Mouse (Mus musculus): Measurements from ENCODE around the gene Stx16. TPM values are rescaled to one million over a fixed set of nuclear protein-coding genes. Genes with fewer than 3 reads are reported as not detected.

Gene Stx16
- polyA plus RNA-seq, 1 experiment from 2014 or later = 6.2 TPM

- no peak overlapping the region for H3K4me2 ChIP-seq (ENCODE audit: low read length)
- no peak overlapping the region for H3K9ac ChIP-seq (ENCODE audit: low read depth, low read length)
- no peak overlapping the region for H3K4me3 ChIP-seq (replicated peaks; ENCODE audit: low read depth, low read length)
- peaks cover 11% of the 10 kb centered on the region for H3K4me1 ChIP-seq (replicated peaks; ENCODE audit: insufficient read depth, low read length)
- no peaks in the 10 kb centered on the region for H3K9me3 ChIP-seq (replicated peaks; ENCODE audit: low read length)
- no peaks in the 10 kb centered on the region for H3K27me3 ChIP-seq (ENCODE audit: insufficient read depth, low read length)
- TF ChIP-seq CTCF (IDR thresholded peaks at IDR 0.05; ENCODE audit: low read depth) = no peak
- no peaks in the 10 kb centered on the region for H3K36me3 ChIP-seq (ENCODE audit: insufficient read depth, low read length)
- ATAC-seq (replicated peaks; ENCODE audit: low FRiP score, low read depth) (no peak), DNase-seq (ENCODE audit: low spot score) (peak; percentile 59)
- whole genome bisulfite sequencing = 54% methylated on average over 3 of the region's 3 CpGs
- no peak overlapping the region for H3K27ac ChIP-seq
Observed at GRCm38 (mm10) chr2:174082380-174082918, 6.3 kb downstream of the Stx16 start.

GRCm38 (mm10) chr2:174095086-174095485, 19.0 kb downstream of the Stx16 start:
- no peak for TF ChIP-seq CTCF (IDR thresholded peaks at IDR 0.05; ENCODE audit: low read depth)
- Histone ChIP-seq H3K9ac (ENCODE audit: low read depth, low read length) (no peak overlapping the region), H3K4me3 (replicated peaks; ENCODE audit: low read depth, low read length) (no peak overlapping the region), H3K4me2 (ENCODE audit: low read length) (no peak overlapping the region), H3K36me3 (ENCODE audit: insufficient read depth, low read length) (peaks cover 25% of the 10 kb centered on the region; the same call in 1 of the 2 replicates), H3K27ac (no peak overlapping the region), H3K4me1 (replicated peaks; ENCODE audit: insufficient read depth, low read length) (no peaks in the 10 kb centered on the region), H3K9me3 (replicated peaks; ENCODE audit: low read length) (no peaks in the 10 kb centered on the region), H3K27me3 (ENCODE audit: insufficient read depth, low read length) (no peaks in the 10 kb centered on the region)
- WGBS = 93% methylated on average over 3 of the region's 3 CpGs
- DNase-seq (ENCODE audit: low spot score) (no peak), ATAC-seq (replicated peaks; ENCODE audit: low FRiP score, low read depth) (no peak)

GRCm38 (mm10) chr2:174102399-174102798, 26.3 kb downstream of the Stx16 start:
- Histone ChIP-seq H3K9me3 (replicated peaks; ENCODE audit: low read length) (no peaks in the 10 kb centered on the region), H3K4me2 (ENCODE audit: low read length) (no peak overlapping the region), H3K27me3 (ENCODE audit: insufficient read depth, low read length) (no peaks in the 10 kb centered on the region), H3K9ac (ENCODE audit: low read depth, low read length) (no peak overlapping the region), H3K4me1 (replicated peaks; ENCODE audit: insufficient read depth, low read length) (no peaks in the 10 kb centered on the region), H3K4me3 (replicated peaks; ENCODE audit: low read depth, low read length) (no peak overlapping the region), H3K36me3 (ENCODE audit: insufficient read depth, low read length) (no peaks in the 10 kb centered on the region), H3K27ac (peak overlapping the region; percentile 51; the same call in 1 of the 2 replicates)
- DNase-seq (ENCODE audit: low spot score) (no peak), ATAC-seq (replicated peaks; ENCODE audit: low FRiP score, low read depth) (0 out of 2 replicates have a peak, but pooled peaks have one; percentile 12)
- whole genome bisulfite sequencing = 43% methylated on average over 7 of the region's 7 CpGs
- TF ChIP-seq CTCF (IDR thresholded peaks at IDR 0.05; ENCODE audit: low read depth) = no peak

- no peak for ATAC-seq (replicated peaks; ENCODE audit: low FRiP score, low read depth)
- no peak overlapping the region for H3K4me3 ChIP-seq (replicated peaks; ENCODE audit: low read depth, low read length)
- WGBS = 80% methylated on average over 4 of the region's 4 CpGs
- DNase-seq (ENCODE audit: low spot score) = no peak
- H3K9ac ChIP-seq (ENCODE audit: low read depth, low read length) = no peak overlapping the region
- no peaks in the 10 kb centered on the region for H3K36me3 ChIP-seq (ENCODE audit: insufficient read depth, low read length)
- H3K27ac ChIP-seq = no peak overlapping the region
- no peaks in the 10 kb centered on the region for H3K27me3 ChIP-seq (ENCODE audit: insufficient read depth, low read length)
- no peaks in the 10 kb centered on the region for H3K4me1 ChIP-seq (replicated peaks; ENCODE audit: insufficient read depth, low read length)
- no peaks in the 10 kb centered on the region for H3K9me3 ChIP-seq (replicated peaks; ENCODE audit: low read length)
- no peak for TF ChIP-seq CTCF (IDR thresholded peaks at IDR 0.05; ENCODE audit: low read depth)
- H3K4me2 ChIP-seq (ENCODE audit: low read length) = no peak overlapping the region
Observed at GRCm38 (mm10) chr2:174103527-174103926, 27.4 kb downstream of the Stx16 start.

- DNase-seq (ENCODE audit: low spot score) (no peak), ATAC-seq (replicated peaks; ENCODE audit: low FRiP score, low read depth) (no peak)
- Histone ChIP-seq H3K27me3 (ENCODE audit: insufficient read depth, low read length) (no peaks in the 10 kb centered on the region), H3K4me3 (replicated peaks; ENCODE audit: low read depth, low read length) (no peak overlapping the region), H3K4me2 (ENCODE audit: low read length) (no peak overlapping the region), H3K36me3 (ENCODE audit: insufficient read depth, low read length) (0 out of 2 replicates have a peak, but pooled peaks cover under 1% of the 10 kb centered on the region), H3K9ac (ENCODE audit: low read depth, low read length) (no peak overlapping the region), H3K4me1 (replicated peaks; ENCODE audit: insufficient read depth, low read length) (peaks cover 8% of the 10 kb centered on the region), H3K9me3 (replicated peaks; ENCODE audit: low read length) (no peaks in the 10 kb centered on the region), H3K27ac (no peak overlapping the region)
- WGBS = 71% methylated on average over 3 of the region's 3 CpGs
- no peak for TF ChIP-seq CTCF (IDR thresholded peaks at IDR 0.05; ENCODE audit: low read depth)
Observed at GRCm38 (mm10) chr2:174107375-174107774, 31.3 kb downstream of the Stx16 start.

GRCm38 (mm10) chr2:174109991-174110782, 34.1 kb downstream of the Stx16 start, which contains the start of gene Npepl1:
TSS of gene Npepl1 (plus strand) at chr2:174110349.
- peak within 1 kb of the TSS; percentile 57 for H3K4me3 ChIP-seq (replicated peaks; ENCODE audit: low read depth, low read length)
- H3K27ac ChIP-seq = peak within 1 kb of the TSS; percentile 71
- no peaks in the 10 kb centered on the region for H3K9me3 ChIP-seq (replicated peaks; ENCODE audit: low read length)
- peak; percentile 37; the same call in 1 of the 2 replicates for TF ChIP-seq CTCF (IDR thresholded peaks at IDR 0.05; ENCODE audit: low read depth)
- H3K27me3 ChIP-seq (ENCODE audit: insufficient read depth, low read length) = no peaks in the 10 kb centered on the region
- peak within 1 kb of the TSS; percentile 89 for H3K9ac ChIP-seq (ENCODE audit: low read depth, low read length)
- peaks cover 12% of the 10 kb centered on the region for H3K4me1 ChIP-seq (replicated peaks; ENCODE audit: insufficient read depth, low read length)
- H3K4me2 ChIP-seq (ENCODE audit: low read length) = peak within 1 kb of the TSS; percentile 89
- peaks cover 18% of the 10 kb centered on the region; the same call in 1 of the 2 replicates for H3K36me3 ChIP-seq (ENCODE audit: insufficient read depth, low read length)
- 3% methylated on average over 54 of the region's 90 CpGs for WGBS
- ATAC-seq (replicated peaks; ENCODE audit: low FRiP score, low read depth) (peak; percentile 88), DNase-seq (ENCODE audit: low spot score) (peak; percentile 65)

Measured in kidney, postnatal 0 days (tissue).